Mouse (Mus musculus) bone marrow macrophage, adult 2 months (primary cell): ENCODE results near the gene Vars.

ENCODE experiments used
- CTCF ChIP-seq: IDR thresholded peaks from 2 replicates; pipeline ENCODE4 v1.5.1; 2012; ENCODE audit warnings: low read depth, mild to moderate bottlenecking, low read length, moderate library complexity
- POLR2A ChIP-seq: IDR thresholded peaks from 2 replicates; pipeline ENCODE4 v1.6.1; 2012; ENCODE audit warnings: mild to moderate bottlenecking, low read depth, low read length, borderline replicate concordance

- no peak for TF ChIP-seq CTCF
- no peak for TF ChIP-seq POLR2A
Observed at GRCm38 (mm10) chr17:35055691-35056495, 55.1 kb downstream of the Vars start.
